8 mouse cellular contexts compared by ENCODE assay signal in genomic region chr5:138256094-138256467, GRCm38 (mm10). TPM values are rescaled to one million over a fixed set of nuclear protein-coding genes. Genes with fewer than 3 reads are reported as not detected.
DNase-seq lines count a peak whose midpoint lies in the region; ATAC-seq and TF ChIP-seq lines count a peak whose summit lies in the region.

No protein-coding gene starts in this region.

- peak overlapping the region; percentile 67; the same call in 1 of the 2 replicates for H3K27ac ChIP-seq in kidney, embryonic 14.5 days (ENCODE audit: low read depth, low read length)
- H3K27ac ChIP-seq in bone marrow, adult 2 months (ENCODE audit: control insufficient read depth, insufficient read depth, low read depth, low read length, poor library complexity) = peak overlapping the region; percentile 91
- H3K27ac ChIP-seq in hindbrain, embryonic 10.5 days = peak overlapping the region; percentile 86
- H3K27ac ChIP-seq in midbrain, embryonic 11.5 days (ENCODE audit: low read depth, low read length) = peak overlapping the region; percentile 30; the same call in 1 of the 2 replicates

- H3K4me1 ChIP-seq in kidney, embryonic 14.5 days (ENCODE audit: control insufficient read depth, insufficient read depth, low read length) = peaks cover 10% of the 10 kb centered on the region; the same call in 1 of the 2 replicates
- peaks cover 7% of the 10 kb centered on the region; the same call in 1 of the 2 replicates for H3K4me1 ChIP-seq in bone marrow, adult 2 months (ENCODE audit: control insufficient read depth, insufficient read depth, low read length)
- H3K4me1 ChIP-seq in hindbrain, embryonic 10.5 days (replicated peaks) = peaks cover 30% of the 10 kb centered on the region
- peaks cover 9% of the 10 kb centered on the region for H3K4me1 ChIP-seq in midbrain, embryonic 11.5 days (ENCODE audit: control insufficient read depth, insufficient read depth, low read length)

- H3K9me3 ChIP-seq in kidney, embryonic 14.5 days (ENCODE audit: control insufficient read depth, low read length) = no peaks in the 10 kb centered on the region
- H3K9me3 ChIP-seq in hindbrain, embryonic 10.5 days = 0 out of 2 replicates have a peak, but pooled peaks cover 3% of the 10 kb centered on the region
- no peaks in the 10 kb centered on the region for H3K9me3 ChIP-seq in midbrain, embryonic 11.5 days (ENCODE audit: control insufficient read depth, low read length)

- H3K27me3 ChIP-seq in kidney, embryonic 14.5 days (ENCODE audit: control insufficient read depth, insufficient read depth, low read length) = no peaks in the 10 kb centered on the region
- no peaks in the 10 kb centered on the region for H3K27me3 ChIP-seq in hindbrain, embryonic 10.5 days (ENCODE audit: insufficient read depth, poor library complexity, severe bottlenecking)
- no peaks in the 10 kb centered on the region for H3K27me3 ChIP-seq in midbrain, embryonic 11.5 days (ENCODE audit: control insufficient read depth, insufficient read depth, low read length)

- no peak; the same call in 1 of the 2 replicates for ATAC-seq in kidney, embryonic 14.5 days (ENCODE audit: low FRiP score, low TSS enrichment)
- peak; percentile 12; the same call in 1 of the 2 replicates for ATAC-seq in midbrain, embryonic 11.5 days (ENCODE audit: low FRiP score)
- ATAC-seq in CD4-positive, CD25-positive, alpha-beta regulatory T cell, adult 4 months = no peak

- H3K4me3 ChIP-seq in kidney, embryonic 14.5 days (ENCODE audit: low read length) = peak overlapping the region; percentile 73
- peak overlapping the region; percentile 83 for H3K4me3 ChIP-seq in bone marrow, adult 2 months (replicated peaks; ENCODE audit: control insufficient read depth, low read depth, low read length)
- peak overlapping the region; percentile 84 for H3K4me3 ChIP-seq in hindbrain, embryonic 10.5 days
- H3K4me3 ChIP-seq in midbrain, embryonic 11.5 days (ENCODE audit: low read depth, low read length) = peak overlapping the region; percentile 70

- peak overlapping the region; percentile 68 for H3K9ac ChIP-seq in kidney, embryonic 14.5 days (ENCODE audit: low read depth, low read length)
- H3K9ac ChIP-seq in midbrain, embryonic 11.5 days (ENCODE audit: low read length) = peak overlapping the region; percentile 73

- DNase-seq in kidney, adult 9 months = no peak
- DNase-seq in hindbrain, embryonic 10.5 days (ENCODE audit: low spot score) = no peak
- peak; percentile 89 for DNase-seq in midbrain, embryonic 11.5 days (ENCODE audit: low spot score, missing footprints)
- DNase-seq in left cerebral cortex, adult 8-10 months (ENCODE audit: low spot score in 2 of 2) = no peak
- DNase-seq in adrenal gland, postnatal 25 days = no peak

- peak overlapping the region; percentile 55 for H3K4me2 ChIP-seq in kidney, embryonic 14.5 days (replicated peaks; ENCODE audit: low read depth, low read length)
- H3K4me2 ChIP-seq in midbrain, embryonic 11.5 days = peak overlapping the region; percentile 67

- H3K36me3 ChIP-seq in kidney, embryonic 14.5 days (ENCODE audit: control insufficient read depth, insufficient read depth, low read length) = peaks cover 26% of the 10 kb centered on the region
- H3K36me3 ChIP-seq in hindbrain, embryonic 10.5 days = peaks cover 40% of the 10 kb centered on the region
- peaks cover 17% of the 10 kb centered on the region for H3K36me3 ChIP-seq in midbrain, embryonic 11.5 days (ENCODE audit: control insufficient read depth, insufficient read depth, low read length)

- TF ChIP-seq POLR2A in bone marrow, adult 2 months (IDR thresholded peaks at IDR 0.05; ENCODE audit: borderline replicate concordance, control insufficient read depth, low read depth, low read length) = no peak

- TF ChIP-seq CTCF in bone marrow, adult 2 months (IDR thresholded peaks at IDR 0.05; ENCODE audit: control insufficient read depth, insufficient read depth, low read length) = no peak

- WGBS in kidney, embryonic 14.5 days = 17% methylated on average over 7 of the region's 7 CpGs
- 3% methylated on average over 7 of the region's 7 CpGs for WGBS in bone marrow, adult 2 months
- WGBS in hindbrain, embryonic 10.5 days = 27% methylated on average over 7 of the region's 7 CpGs
- WGBS in midbrain, embryonic 11.5 days = 26% methylated on average over 7 of the region's 7 CpGs

RNA-seq across cellular contexts. Expression of gene Lamtor4, which starts 0.8 kb away (rescaled TPM):
- 47.7 and 66.4 TPM in 2 replicates for polyA plus RNA-seq in kidney, embryonic 14.5 days (2014; fragmentation: Nextera tagmentation; extraction: Ambion mirVana)
- polyA plus RNA-seq in bone marrow, adult 2 months (2011; ENCODE audit: insufficient read depth, insufficient read length, low replicate concordance, missing spikeins) = 69.8 and 167 TPM in 2 replicates
- 49.5 and 63.6 TPM in 2 replicates for polyA plus RNA-seq in hindbrain, embryonic 10.5 days (2016; fragmentation: Nextera tagmentation; extraction: Ambion mirVana)
- 44.1 and 47.8 TPM in 2 replicates for polyA plus RNA-seq in midbrain, embryonic 11.5 days (2014; fragmentation: Nextera tagmentation; extraction: Ambion mirVana)
- total RNA-seq in left cerebral cortex, adult 8-10 months (2022) = 10 to 100 TPM; 50.8 to 61.6 (median 55.1) TPM
- 79.7 and 96.6 TPM in 2 replicates for total RNA-seq in adrenal gland, postnatal 25 days (2021)
- 100 to 1,000 TPM; 111 to 120 TPM for polyA plus RNA-seq in CD4-positive, CD25-positive, alpha-beta regulatory T cell, adult 4 months (2017; shearing (Covaris generic))

RNA-seq across cellular contexts. Expression of gene BC037034, which starts 7.8 kb away (rescaled TPM):
- polyA plus RNA-seq in kidney, embryonic 14.5 days (2014; fragmentation: Nextera tagmentation; extraction: Ambion mirVana) = 5.4 and 6.8 TPM in 2 replicates
- polyA plus RNA-seq in bone marrow, adult 2 months (2011; ENCODE audit: insufficient read depth, insufficient read length, low replicate concordance, missing spikeins) = 54.9 and 151 TPM in 2 replicates
- polyA plus RNA-seq in hindbrain, embryonic 10.5 days (2016; fragmentation: Nextera tagmentation; extraction: Ambion mirVana) = 6.3 and 10.1 TPM in 2 replicates
- polyA plus RNA-seq in midbrain, embryonic 11.5 days (2014; fragmentation: Nextera tagmentation; extraction: Ambion mirVana) = 5.0 and 5.2 TPM in 2 replicates
- total RNA-seq in left cerebral cortex, adult 8-10 months (2022) = 10 to 100 TPM; 60.5 to 70.0 (median 66.1) TPM
- total RNA-seq in adrenal gland, postnatal 25 days (2021) = 31.6 and 38.4 TPM in 2 replicates
- polyA plus RNA-seq in CD4-positive, CD25-positive, alpha-beta regulatory T cell, adult 4 months (2017; shearing (Covaris generic)) = 1 to 10 TPM; 2.7 to 4.4 TPM

RNA-seq across cellular contexts. Expression of gene Gal3st4, which starts 16.6 kb away (rescaled TPM):
- 2.4 and 3.3 TPM in 2 replicates for polyA plus RNA-seq in kidney, embryonic 14.5 days (2014; fragmentation: Nextera tagmentation; extraction: Ambion mirVana)
- not detected in 2 replicates for polyA plus RNA-seq in bone marrow, adult 2 months (2011; ENCODE audit: insufficient read depth, insufficient read length, low replicate concordance, missing spikeins)
- polyA plus RNA-seq in hindbrain, embryonic 10.5 days (2016; fragmentation: Nextera tagmentation; extraction: Ambion mirVana) = 7.9 and 8.5 TPM in 2 replicates
- 4.6 and 5.5 TPM in 2 replicates for polyA plus RNA-seq in midbrain, embryonic 11.5 days (2014; fragmentation: Nextera tagmentation; extraction: Ambion mirVana)
- total RNA-seq in left cerebral cortex, adult 8-10 months (2022) = 1 to 10 TPM; 2.8 to 5.2 (median 3.9) TPM
- not detected in 2 replicates for total RNA-seq in adrenal gland, postnatal 25 days (2021)
- under 1 TPM in 1 of 2 experiments, not detected in 1; 0.77 TPM for polyA plus RNA-seq in CD4-positive, CD25-positive, alpha-beta regulatory T cell, adult 4 months (2017; shearing (Covaris generic))

RNA-seq across cellular contexts. Expression of gene Gm43720, which starts 23.7 kb away (rescaled TPM):
- polyA plus RNA-seq in kidney, embryonic 14.5 days (2014; fragmentation: Nextera tagmentation; extraction: Ambion mirVana) = not detected in 2 replicates
- polyA plus RNA-seq in bone marrow, adult 2 months (2011; ENCODE audit: insufficient read depth, insufficient read length, low replicate concordance, missing spikeins) = 0.25 TPM in 1 of 2 replicates, not detected in the other
- 0.13 and 0.26 TPM in 2 replicates for polyA plus RNA-seq in hindbrain, embryonic 10.5 days (2016; fragmentation: Nextera tagmentation; extraction: Ambion mirVana)
- 0.14 and 0.20 TPM in 2 replicates for polyA plus RNA-seq in midbrain, embryonic 11.5 days (2014; fragmentation: Nextera tagmentation; extraction: Ambion mirVana)
- not detected for total RNA-seq in left cerebral cortex, adult 8-10 months (2022)
- total RNA-seq in adrenal gland, postnatal 25 days (2021) = not detected in 2 replicates
- polyA plus RNA-seq in CD4-positive, CD25-positive, alpha-beta regulatory T cell, adult 4 months (2017; shearing (Covaris generic)) = not detected

RNA-seq across cellular contexts. Expression of gene Gpc2, which starts 23.7 kb away (rescaled TPM):
- polyA plus RNA-seq in kidney, embryonic 14.5 days (2014; fragmentation: Nextera tagmentation; extraction: Ambion mirVana) = 5.1 and 7.9 TPM in 2 replicates
- polyA plus RNA-seq in bone marrow, adult 2 months (2011; ENCODE audit: insufficient read depth, insufficient read length, low replicate concordance, missing spikeins) = 4.0 and 8.4 TPM in 2 replicates
- 48.0 and 95.4 TPM in 2 replicates for polyA plus RNA-seq in hindbrain, embryonic 10.5 days (2016; fragmentation: Nextera tagmentation; extraction: Ambion mirVana)
- polyA plus RNA-seq in midbrain, embryonic 11.5 days (2014; fragmentation: Nextera tagmentation; extraction: Ambion mirVana) = 15.5 and 16.5 TPM in 2 replicates
- 1 to 10 TPM in 3 of 4 experiments, under 1 TPM in 1; 0.94 to 1.7 (median 1.3) TPM for total RNA-seq in left cerebral cortex, adult 8-10 months (2022)
- 0.81 and 0.91 TPM in 2 replicates for total RNA-seq in adrenal gland, postnatal 25 days (2021)
- polyA plus RNA-seq in CD4-positive, CD25-positive, alpha-beta regulatory T cell, adult 4 months (2017; shearing (Covaris generic)) = under 1 TPM; 0.19 to 0.96 TPM

Comparison
In these comparisons a context has a peak if more than half of its experiments do, and no peak if none do; other contexts are left out.
1. H3K27ac ChIP-seq: peak in every context shown above with its lines; median percentile 91 in bone marrow, adult 2 months; 86 in hindbrain, embryonic 10.5 days; 67 in kidney, embryonic 14.5 days; 30 in midbrain, embryonic 11.5 days.